Mouse (Mus musculus) small intestine, adult 10 weeks (tissue): ENCODE results near the gene Spata48. TPM values are rescaled to one million over a fixed set of nuclear protein-coding genes. Genes with fewer than 3 reads are reported as not detected.

ENCODE experiments used
- polyA plus RNA-seq: library from polyadenylated mRNA; stranded (reverse); fragments of 350-450 nt; fragmentation: Illumina TruSeq; extraction: RNeasy Lipid Tissue Mini Kit (QIAGEN cat#74804); gene quantifications from one replicate; pipeline ENCODE4 v1.2.3, GENCODE M21; 2014; ENCODE audit warnings: low replicate concordance

Spata48 gene
- not detected for polyA plus RNA-seq

GRCm38 (mm10) chr11:11461635-11462560 is at the start of gene Spata48, which contains the start of gene Zpbp:
Gene Spata48, plus strand, starts transcription at chr11:11462094.
Gene Zpbp, minus strand, starts transcription at chr11:11462408.

Other genes starting within 250 kb of the Spata48 start
- 0.26 TPM for gene Zpbp, start 314 bp downstream of the Spata48 start, polyA plus RNA-seq
- gene 4930512M02Rik, start 165.7 kb downstream of the Spata48 start, polyA plus RNA-seq, result not detected
- gene Ikzf1, start 222.9 kb downstream of the Spata48 start, polyA plus RNA-seq, result 8.9 TPM